ENCODE assay signal across 8 mouse cellular contexts in the genomic region with DNA sequence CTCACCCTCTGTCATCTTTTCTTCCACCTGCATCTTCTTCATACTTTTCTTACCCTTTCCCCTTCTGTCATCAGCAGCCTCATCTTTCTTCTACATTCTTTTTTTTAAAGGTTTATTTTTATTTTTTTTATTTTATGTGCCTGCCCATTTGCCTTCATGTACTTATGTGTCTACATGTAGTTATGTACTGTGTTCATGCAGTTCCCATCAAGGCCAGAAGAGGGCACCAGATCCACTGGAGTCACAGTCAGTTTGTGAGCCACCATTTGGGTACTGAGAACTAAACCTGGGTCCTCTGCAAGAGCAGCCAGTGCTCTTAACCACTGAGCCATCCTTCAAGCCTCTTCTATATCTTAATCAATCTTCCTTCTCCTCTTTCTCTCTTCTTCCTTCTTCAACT.
DNase-seq lines count a peak whose midpoint lies in the region; ATAC-seq and TF ChIP-seq lines count a peak whose summit lies in the region.

No protein-coding gene starts in this region.

- H3K4me3 ChIP-seq in kidney, embryonic 16.5 days (ENCODE audit: low read length) = no peak overlapping the region
- H3K4me3 ChIP-seq in ES-E14 (ENCODE audit: insufficient read depth in 1 of 2, low read depth in 1 of 2, low read length in 2 of 2, poor library complexity in 1 of 2, severe bottlenecking in 1 of 2) = no peak overlapping the region
- H3K4me3 ChIP-seq in forebrain, embryonic 12.5 days (replicated peaks) = no peak overlapping the region

- H3K27me3 ChIP-seq in kidney, embryonic 16.5 days (ENCODE audit: insufficient read depth, low read length) = no peaks in the 10 kb centered on the region
- H3K27me3 ChIP-seq in forebrain, embryonic 12.5 days = no peaks in the 10 kb centered on the region

- H3K4me1 ChIP-seq in kidney, embryonic 16.5 days (ENCODE audit: insufficient read depth, low read length) = no peaks in the 10 kb centered on the region
- H3K4me1 ChIP-seq in ES-E14 (ENCODE audit: control insufficient read depth in 2 of 2, insufficient read depth in 2 of 2, low read length in 2 of 2, poor library complexity in 1 of 2) = no peaks in the 10 kb centered on the region
- peaks cover 9% of the 10 kb centered on the region; the same call in 1 of the 2 replicates for H3K4me1 ChIP-seq in forebrain, embryonic 12.5 days

- no peaks in the 10 kb centered on the region for H3K9me3 ChIP-seq in kidney, embryonic 16.5 days (ENCODE audit: low read length)
- H3K9me3 ChIP-seq in ES-E14 (ENCODE audit: control insufficient read depth, insufficient read depth, low read depth, low read length) = no peaks in the 10 kb centered on the region
- peaks cover 6% of the 10 kb centered on the region; the same call in 1 of the 2 replicates for H3K9me3 ChIP-seq in forebrain, embryonic 12.5 days

- no peak overlapping the region for H3K9ac ChIP-seq in kidney, embryonic 16.5 days (replicated peaks; ENCODE audit: low read length)
- no peak overlapping the region for H3K9ac ChIP-seq in ES-E14 (ENCODE audit: insufficient read depth, low read depth, low read length, poor library complexity, severe bottlenecking)
- H3K9ac ChIP-seq in forebrain, embryonic 12.5 days = no peak overlapping the region

- H3K36me3 ChIP-seq in kidney, embryonic 16.5 days (ENCODE audit: insufficient read depth, low read length) = no peaks in the 10 kb centered on the region
- no peaks in the 10 kb centered on the region for H3K36me3 ChIP-seq in ES-E14 (ENCODE audit: control insufficient read depth, insufficient read depth, low read length, poor library complexity, severe bottlenecking)
- H3K36me3 ChIP-seq in forebrain, embryonic 12.5 days (replicated peaks) = no peaks in the 10 kb centered on the region

- peak; percentile 25 for DNase-seq in kidney, adult 9 months
- peak; percentile 46 for DNase-seq in ES-E14 (ENCODE audit: low read depth, low spot score)
- peak; percentile 63 for DNase-seq in embryo, embryonic 10 days (ENCODE audit: low spot score)
- DNase-seq in spleen, postnatal 10 days (ENCODE audit: low spot score in 2 of 2) = peak; percentile 12 to 53
- no peak for DNase-seq in frontal cortex, postnatal 25 days (ENCODE audit: low spot score in 2 of 2)
- no peak for DNase-seq in cerebellum, adult 8-10 months

- in situ Hi-C loops in ES-E14 (cut with MboI; ENCODE audit: low sequenced_read_pairs in 2 of 2, unreplicated experiment in 2 of 2) = loop anchor here (25.0 kb wide), 1 partner anchor 579 kb away; no protein-coding TSS in a partner anchor

- ATAC-seq in kidney, embryonic 16.5 days (ENCODE audit: low FRiP score, low TSS enrichment) = no peak
- ATAC-seq in forebrain, embryonic 12.5 days (ENCODE audit: low FRiP score) = no peak

- H3K27ac ChIP-seq in kidney, embryonic 16.5 days (ENCODE audit: low read length) = no peak overlapping the region
- no peak overlapping the region for H3K27ac ChIP-seq in ES-E14 (ENCODE audit: insufficient read depth, low read depth, low read length, poor library complexity, severe bottlenecking)
- no peak overlapping the region for H3K27ac ChIP-seq in forebrain, embryonic 12.5 days

- H3K4me2 ChIP-seq in kidney, embryonic 16.5 days (replicated peaks; ENCODE audit: low read depth, low read length) = no peak overlapping the region
- no peak overlapping the region for H3K4me2 ChIP-seq in forebrain, embryonic 12.5 days

TF ChIP-seq in ES-E14, 5 proteins besides CTCF, POLR2A, EP300 and RAD21:
- peak; percentile 76; the same call in 1 of the 2 replicates for TF ChIP-seq ZC3H11A (IDR thresholded peaks at IDR 0.05; ENCODE audit: borderline replicate concordance, low read depth, low read length)
- TF ChIP-seq MAFK (IDR thresholded peaks at IDR 0.05; ENCODE audit: insufficient read depth, low read depth, low read length) = no peak
- TF ChIP-seq HCFC1 (IDR thresholded peaks at IDR 0.05; ENCODE audit: borderline replicate concordance, insufficient read depth, low read length) = no peak
- TF ChIP-seq ZNF384 (IDR thresholded peaks at IDR 0.05; ENCODE audit: low read depth, low read length) = peak; percentile 58; the same call in 1 of the 2 replicates
- TF ChIP-seq CHD2 (IDR thresholded peaks at IDR 0.05; ENCODE audit: low read depth, low read length) = no peak
TF ChIP-seq in ES-E14: peak in this region for 2.

Comparison
In these comparisons a context has a peak if more than half of its experiments do, and no peak if none do; other contexts are left out.
1. DNase-seq: peak in kidney, adult 9 months (single experiment), ES-E14 (single experiment), embryo, embryonic 10 days (single experiment) and spleen, postnatal 10 days (2 of 2); none in frontal cortex, postnatal 25 days (0 of 2) and cerebellum, adult 8-10 months (single experiment).